Mouse (Mus musculus) small intestine, adult 10 weeks (tissue): Measurements from ENCODE around the gene Styxl1. TPM values are rescaled to one million over a fixed set of nuclear protein-coding genes. Genes with fewer than 3 reads are reported as not detected.

Experiments
- polyA plus RNA-seq: library from polyadenylated mRNA; stranded (reverse); fragments of 350-450 nt; fragmentation: Illumina TruSeq; extraction: RNeasy Lipid Tissue Mini Kit (QIAGEN cat#74804); gene quantifications from one replicate; pipeline ENCODE4 v1.2.3, GENCODE M21; 2014; ENCODE audit warnings: low replicate concordance

Styxl1 gene
- 0.89 TPM for polyA plus RNA-seq

GRCm38 (mm10) chr5:135777796-135778470, at the start of gene Styxl1:
Gene Styxl1, minus strand, starts transcription at chr5:135778385.

DNA sequence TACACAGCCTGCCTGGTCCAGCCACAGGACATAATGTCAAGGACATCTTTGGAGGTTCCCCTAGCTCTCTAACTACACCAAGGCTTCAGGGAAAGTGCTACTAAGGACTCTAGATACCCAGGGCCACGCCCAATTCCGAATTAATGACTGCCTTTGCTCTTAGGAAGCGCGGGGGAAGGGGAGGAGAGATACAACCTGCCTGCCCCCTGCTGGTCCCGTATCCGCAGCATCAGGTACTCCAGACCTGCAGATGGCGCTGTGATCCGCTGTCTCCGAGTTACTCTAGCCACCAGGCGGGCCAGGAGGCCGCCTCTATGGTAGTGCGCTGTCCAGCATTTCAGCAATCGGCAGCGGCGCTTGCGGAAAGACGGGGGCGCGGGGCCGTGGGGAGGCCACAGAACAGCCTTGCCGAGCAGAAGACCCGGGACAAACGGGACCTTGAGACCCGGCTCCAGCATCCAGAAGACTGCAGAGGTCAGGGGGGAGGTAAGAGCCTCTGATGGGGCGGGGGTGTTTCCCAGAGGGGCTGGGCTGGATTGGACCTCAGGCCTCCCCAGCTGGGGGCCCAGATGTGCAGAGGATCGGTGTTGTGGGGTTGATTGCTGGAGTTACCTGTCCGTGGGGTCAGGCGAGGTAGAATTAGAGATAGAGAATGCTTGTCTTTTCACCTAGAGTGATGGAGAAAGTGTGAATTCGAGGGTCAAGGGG, 28.5 kb upstream of the Styxl1 start, which contains the start of gene Srrm3:
TSS of gene Srrm3 (plus strand) at position 336 of the 708 bp plus-strand sequence.

GRCm38 (mm10) chr5:135778471-135779445, 573 bp upstream of the Styxl1 start, which contains the start of gene Mdh2:
Gene Mdh2, plus strand, starts transcription at chr5:135778480.

DNA sequence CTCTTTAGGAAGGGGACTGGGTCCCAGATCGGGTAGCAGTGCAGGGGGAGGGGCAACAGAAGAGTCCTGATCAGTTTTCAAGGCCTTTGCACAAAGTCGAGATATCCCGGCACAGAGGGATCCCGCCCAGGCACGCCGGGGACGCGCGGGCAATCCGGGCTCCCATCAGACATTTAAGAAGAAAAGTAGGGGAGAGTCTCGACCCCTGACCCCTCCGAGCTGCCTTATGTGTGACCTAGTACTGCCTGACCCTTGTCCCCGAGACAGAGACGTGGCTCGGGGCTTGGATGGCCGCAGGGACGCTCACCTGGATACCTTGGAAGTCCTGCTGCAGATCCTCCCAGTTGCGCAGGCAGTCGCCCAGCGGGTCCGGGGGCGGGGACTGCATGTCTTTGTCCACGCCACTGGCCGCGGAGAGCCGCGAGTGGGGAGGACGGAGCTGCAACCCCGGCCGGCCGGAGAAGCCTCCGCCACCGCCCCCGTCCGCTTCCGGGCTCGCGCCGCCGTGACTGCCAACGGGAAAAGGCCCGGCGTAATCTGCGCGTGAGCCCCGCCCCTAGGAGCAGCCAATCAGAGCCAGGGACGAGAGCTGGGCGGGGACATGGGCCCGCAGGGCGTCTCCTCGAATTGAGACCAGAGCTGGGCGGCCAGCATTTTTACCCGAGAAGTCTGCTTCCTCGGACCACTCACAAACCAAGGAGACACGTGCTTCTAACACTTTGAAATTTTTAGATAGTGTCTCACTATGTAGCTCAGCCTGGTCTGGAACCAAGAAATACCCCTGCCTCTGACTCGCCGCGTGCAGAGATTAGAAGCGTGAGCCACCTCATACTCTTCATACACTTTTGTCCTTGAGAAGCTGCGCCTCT, 34.2 kb downstream of the Styxl1 start, which contains the start of gene Tmem120a:
TSS of gene Tmem120a (minus strand) at position 708 of the 869 bp plus-strand sequence.

Other genes with a start within 250 kb of the Styxl1 start
- 3.5 TPM for gene Hip1, start 233.3 kb downstream of the Styxl1 start, polyA plus RNA-seq
- gene Ccl26, start 214.8 kb downstream of the Styxl1 start, polyA plus RNA-seq = not detected
- gene Ccl24, start 205.3 kb downstream of the Styxl1 start, polyA plus RNA-seq = 2.7 TPM
- gene Rhbdd2, start 145.8 kb downstream of the Styxl1 start, polyA plus RNA-seq = 7.2 TPM
- gene Por, start 108.4 kb downstream of the Styxl1 start, polyA plus RNA-seq = 45.0 TPM
- 16.6 TPM for gene Tmem120a, start 33.9 kb downstream of the Styxl1 start, polyA plus RNA-seq
- gene Mdh2, start 95 bp upstream of the Styxl1 start, polyA plus RNA-seq = 123 TPM
- not detected for gene Srrm3, start 28.5 kb upstream of the Styxl1 start, polyA plus RNA-seq
- not detected for gene Hspb1, start 109.5 kb upstream of the Styxl1 start, polyA plus RNA-seq
- gene Ywhag, start 156.2 kb upstream of the Styxl1 start, polyA plus RNA-seq = 40.8 TPM
- gene Ssc4d, start 196.1 kb upstream of the Styxl1 start, polyA plus RNA-seq = 0.63 TPM
- not detected for gene Zp3, start 201.7 kb upstream of the Styxl1 start, polyA plus RNA-seq
- 0.07 TPM for gene Dtx2, start 216.4 kb upstream of the Styxl1 start, polyA plus RNA-seq